Mouse (Mus musculus) right cerebral cortex, adult 2 months (tissue): Measurements from ENCODE around the gene Gm12789.
A peak's percentile ranks its signal among the peaks of the same experiment; 100 is the strongest.
"Not testable (repeated sequence)": the region's sequence is repeated elsewhere in the genome, so short reads cannot be mapped to it uniquely, and the experiment has no call there.

ENCODE experiments used
- DNase-seq, 2 experiments: peaks; one replicate each; pipeline ENCODE4 v3.0.0; 2021 to 2022; ENCODE audit warnings: low spot score in 2 of 2

Gm12789 gene

DNA sequence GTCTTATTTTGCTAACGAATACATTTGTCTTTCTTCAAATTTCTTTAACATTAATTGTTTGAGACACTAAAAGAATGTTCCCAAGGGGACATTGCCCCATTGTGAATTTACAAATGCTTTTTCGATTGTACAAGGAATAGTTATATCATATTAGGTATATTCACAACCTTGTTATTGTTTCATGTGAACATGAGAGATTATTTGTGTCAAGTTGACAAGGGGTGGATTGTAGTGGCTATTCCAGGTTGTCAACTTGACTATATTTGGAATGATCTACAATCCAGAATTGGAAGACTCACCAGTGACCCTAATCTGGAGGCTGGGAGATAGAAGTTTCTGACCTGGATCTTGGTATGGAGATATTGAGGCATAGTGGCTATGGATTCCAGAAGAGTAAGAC lies at the start of gene Gm12789:
Gene Gm12789 (plus strand): TSS at position 301 of the 400 bp plus-strand sequence.
- not testable (repeated sequence) for DNase-seq

DNA sequence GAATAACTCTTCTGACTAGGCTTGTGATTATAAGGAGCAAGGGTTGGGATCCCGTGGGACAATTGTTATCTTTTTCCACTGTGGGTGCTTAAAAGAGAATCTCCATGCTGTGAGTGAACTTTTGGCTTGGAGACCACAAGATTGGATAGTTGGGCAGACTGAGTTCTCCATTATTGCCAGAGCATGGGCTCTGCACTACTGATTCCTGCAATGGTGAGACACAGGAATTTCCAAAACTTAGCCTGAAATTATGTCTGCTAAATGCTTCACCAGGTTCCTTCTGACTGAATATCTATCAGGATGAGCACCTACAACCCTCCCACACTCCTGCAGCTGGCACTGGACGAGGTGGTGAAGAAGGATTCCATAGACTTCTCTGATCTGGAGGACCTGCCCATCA lies 46.3 kb upstream of the Gm12789 start, which contains the start of gene Gm12794:
Gene Gm12794 (plus strand): TSS at position 301 of the 400 bp plus-strand sequence.
- DNase-seq: not testable (repeated sequence)

DNA sequence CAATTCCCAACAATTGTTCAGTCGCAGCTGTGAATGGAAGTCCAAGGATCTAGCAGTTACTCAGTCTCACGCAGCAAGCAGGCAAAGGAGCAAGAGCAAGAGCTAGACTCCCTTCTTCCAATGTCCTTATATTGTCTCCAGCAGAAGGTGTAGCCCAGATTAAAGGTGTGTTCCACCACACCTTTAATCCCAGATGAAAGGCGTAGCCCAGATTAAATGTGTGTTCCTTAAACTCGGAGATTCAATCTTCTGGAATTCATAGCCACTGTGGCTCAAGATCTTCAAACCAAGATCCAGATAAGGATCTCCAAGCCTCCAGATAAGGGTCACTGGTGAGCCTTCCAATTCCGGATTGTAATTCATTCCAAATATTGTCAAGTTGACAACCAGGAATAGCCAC lies 5.5 kb upstream of the Gm12789 start, which contains the start of gene Gm12790:
Gene Gm12790 (minus strand): TSS at position 101 of the 400 bp plus-strand sequence.
- not testable (repeated sequence) for DNase-seq

DNA sequence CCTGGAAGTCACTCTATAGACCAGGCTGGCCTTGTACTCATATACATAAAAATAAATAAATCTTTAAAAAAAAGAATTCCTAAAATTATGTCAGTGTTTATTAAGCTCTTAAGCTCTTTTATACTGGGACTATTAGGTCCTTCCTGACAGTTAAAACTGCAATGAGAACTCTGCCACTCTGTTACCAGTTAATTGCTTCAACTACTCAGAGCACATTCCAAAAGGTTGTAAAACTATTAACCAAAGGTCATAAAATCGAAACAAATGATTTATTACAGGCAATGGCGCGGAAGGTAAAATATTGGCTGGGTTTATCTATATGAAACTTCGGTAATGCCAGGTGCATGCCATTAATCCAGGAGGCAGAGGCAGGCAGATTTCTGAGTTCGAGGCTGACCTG lies 748 bp upstream of the Gm12789 start:
- no peak for DNase-seq

DNA sequence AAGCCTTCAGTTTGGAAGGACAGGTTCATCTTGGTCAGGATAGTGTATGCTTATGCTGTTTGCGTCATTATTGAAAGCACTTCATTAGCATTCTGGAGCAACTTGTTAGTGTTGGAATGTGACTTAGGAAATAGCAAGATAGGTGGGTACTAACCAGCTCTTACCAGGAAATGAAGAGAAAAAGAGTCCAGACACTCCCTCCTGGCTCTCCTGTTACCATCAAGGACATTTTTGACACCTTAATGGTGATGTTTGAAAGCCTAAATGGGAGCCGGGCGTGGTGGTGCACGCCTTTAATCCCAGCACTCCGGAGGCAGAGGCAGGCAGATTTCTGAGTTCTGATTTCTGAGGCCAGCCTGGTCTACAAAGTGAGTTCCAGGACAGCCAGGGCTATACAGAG lies 11.0 kb downstream of the Gm12789 start:
- DNase-seq: no peak

DNA sequence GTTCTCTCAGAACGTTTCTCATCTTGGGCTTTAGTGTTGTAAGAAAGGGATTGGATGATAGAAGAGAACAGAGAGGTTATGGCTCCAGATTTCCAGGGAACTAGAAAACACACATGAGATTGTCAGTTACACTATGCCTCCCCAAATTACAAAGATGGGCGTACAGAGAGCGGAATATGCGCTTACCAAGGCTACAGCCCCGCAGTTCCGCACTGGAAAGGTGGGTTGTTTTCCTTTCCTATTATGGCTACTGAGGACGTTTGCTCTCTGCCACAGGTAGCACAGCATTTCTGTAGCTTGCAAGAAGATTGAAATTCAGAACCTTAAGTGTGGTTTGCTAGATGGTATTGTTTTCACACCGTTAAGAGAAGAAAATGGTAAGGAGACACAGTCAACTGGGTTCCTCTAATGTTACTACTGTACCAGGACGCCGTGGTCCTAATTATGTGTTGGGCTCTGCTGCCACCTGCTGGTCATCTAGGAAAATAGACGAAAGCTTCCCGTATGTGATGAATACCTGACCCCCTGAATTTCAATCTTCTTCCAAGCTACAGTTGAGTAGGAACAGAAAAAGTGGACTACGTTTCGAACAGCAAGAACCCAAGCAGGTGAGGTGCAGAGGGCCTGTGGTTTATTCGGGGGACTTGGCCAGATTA lies 12.0 kb downstream of the Gm12789 start:
- DNase-seq: peak; percentile 82 to 88

DNA sequence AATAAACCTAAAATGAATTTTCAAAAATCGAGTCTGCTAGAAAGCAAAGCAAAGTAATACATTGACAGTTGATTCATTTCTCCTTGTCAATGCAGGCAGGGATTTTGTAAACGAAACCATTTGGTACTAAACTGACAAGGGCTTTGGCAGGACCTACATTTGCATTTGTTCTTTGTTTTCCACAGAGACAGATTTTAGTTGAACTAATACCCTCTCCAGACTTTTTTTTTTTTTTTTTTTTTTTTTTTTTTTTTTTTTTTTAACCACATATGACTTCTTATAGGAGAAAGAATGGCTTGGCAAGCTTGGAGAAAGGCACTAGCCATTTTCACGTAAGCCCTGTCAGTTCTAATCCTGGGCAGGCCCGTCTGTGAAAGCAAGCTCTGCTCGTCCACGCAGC lies 40.2 kb downstream of the Gm12789 start:
- no peak for DNase-seq
